Mouse (Mus musculus): ENCODE results near the gene Slamf9.

Slamf9 gene

GRCm38 (mm10) chr1:172487859-172488258 is 12.7 kb downstream of the Slamf9 start:
- in situ Hi-C loops (cut with MboI; ENCODE audit: low sequenced_read_pairs) = no loop called here

- in situ Hi-C loops (cut with MboI; ENCODE audit: low sequenced_read_pairs) = no loop called here
Observed at GRCm38 (mm10) chr1:172488831-172489230, 13.7 kb downstream of the Slamf9 start.

GRCm38 (mm10) chr1:172489585-172490250 is 14.6 kb downstream of the Slamf9 start:
- in situ Hi-C loops (cut with MboI; ENCODE audit: low sequenced_read_pairs) = no loop called here

GRCm38 (mm10) chr1:172490261-172490661 is 15.1 kb downstream of the Slamf9 start:
- in situ Hi-C loops (cut with MboI; ENCODE audit: low sequenced_read_pairs) = no loop called here

GRCm38 (mm10) chr1:172492047-172492446 is 16.9 kb downstream of the Slamf9 start:
- in situ Hi-C loops (cut with MboI; ENCODE audit: low sequenced_read_pairs) = no loop called here

GRCm38 (mm10) chr1:172493516-172493915 is 18.4 kb downstream of the Slamf9 start:
- in situ Hi-C loops (cut with MboI; ENCODE audit: low sequenced_read_pairs) = no loop called here

GRCm38 (mm10) chr1:172496030-172496429 is 20.9 kb downstream of the Slamf9 start:
- in situ Hi-C loops (cut with MboI; ENCODE audit: low sequenced_read_pairs) = no loop called here

GRCm38 (mm10) chr1:172497428-172497827 is 22.3 kb downstream of the Slamf9 start:
- in situ Hi-C loops (cut with MboI; ENCODE audit: low sequenced_read_pairs) = no loop called here

GRCm38 (mm10) chr1:172499765-172500441 is 24.7 kb downstream of the Slamf9 start, which contains the start of gene Tagln2:
Gene Tagln2, plus strand, starts transcription at chr1:172500047.
- in situ Hi-C loops (cut with MboI; ENCODE audit: low sequenced_read_pairs) = no loop called here

- in situ Hi-C loops (cut with MboI; ENCODE audit: low sequenced_read_pairs) = no loop called here
Observed at GRCm38 (mm10) chr1:172500451-172501370, 25.6 kb downstream of the Slamf9 start.

- in situ Hi-C loops (cut with MboI; ENCODE audit: low sequenced_read_pairs) = no loop called here
Observed at GRCm38 (mm10) chr1:172501371-172502144, 26.4 kb downstream of the Slamf9 start.

GRCm38 (mm10) chr1:172502145-172503110 is 27.3 kb downstream of the Slamf9 start:
- in situ Hi-C loops (cut with MboI; ENCODE audit: low sequenced_read_pairs) = no loop called here

- in situ Hi-C loops (cut with MboI; ENCODE audit: low sequenced_read_pairs) = no loop called here
Observed at GRCm38 (mm10) chr1:172503111-172503997, 28.2 kb downstream of the Slamf9 start.

- in situ Hi-C loops (cut with MboI; ENCODE audit: low sequenced_read_pairs) = no loop called here
Observed at GRCm38 (mm10) chr1:172504756-172505155, 29.6 kb downstream of the Slamf9 start.

GRCm38 (mm10) chr1:172507001-172507400 is 31.8 kb downstream of the Slamf9 start:
- in situ Hi-C loops (cut with MboI; ENCODE audit: low sequenced_read_pairs) = no loop called here

- in situ Hi-C loops (cut with MboI; ENCODE audit: low sequenced_read_pairs) = no loop called here
Observed at GRCm38 (mm10) chr1:172507701-172508100, 32.5 kb downstream of the Slamf9 start.

GRCm38 (mm10) chr1:172508172-172508571 is 33.0 kb downstream of the Slamf9 start:
- in situ Hi-C loops (cut with MboI; ENCODE audit: low sequenced_read_pairs) = no loop called here

- in situ Hi-C loops (cut with MboI; ENCODE audit: low sequenced_read_pairs) = no loop called here
Observed at GRCm38 (mm10) chr1:172509235-172509634, 34.1 kb downstream of the Slamf9 start.
